Mouse (Mus musculus) thymus, adult 2 months (tissue): Measurements from ENCODE around the gene Senp7.

Experiments used
- CTCF ChIP-seq: fragments of 200-500 bp; IDR thresholded peaks from 2 replicates; pipeline ENCODE4 v1.5.1; 2012; ENCODE audit warnings: mild to moderate bottlenecking, control low read depth, low read length, moderate library complexity, borderline replicate concordance; ENCODE audit not compliant: control insufficient read depth, poor library complexity, insufficient read depth; ENCODE audit errors: extremely low read depth
- POLR2A ChIP-seq: fragments of 200-500 bp; IDR thresholded peaks from 2 replicates; pipeline ENCODE4 v1.6.1; 2012; ENCODE audit warnings: mild to moderate bottlenecking, low read length, control low read depth, moderate library complexity; ENCODE audit not compliant: control insufficient read depth, poor library complexity, insufficient read depth; ENCODE audit errors: extremely low read depth

DNA sequence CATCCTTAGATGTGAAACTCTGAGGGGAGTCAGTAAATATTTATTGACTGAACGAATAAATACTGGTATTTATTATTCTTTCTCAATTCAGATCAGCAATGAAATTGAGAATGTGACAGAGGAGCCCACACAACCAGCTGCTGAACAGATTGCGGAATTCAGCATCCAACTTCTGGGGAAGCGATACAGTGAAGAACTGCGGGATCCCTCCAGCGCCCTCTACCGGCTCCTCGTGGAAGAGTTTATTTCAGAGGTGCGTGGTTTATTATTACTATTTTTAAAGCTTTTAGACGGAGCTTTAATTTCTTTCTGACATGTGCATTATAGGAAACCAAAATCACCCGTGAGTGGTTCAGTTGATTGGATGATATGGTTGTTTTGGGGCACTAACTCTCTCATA, 183.2 kb downstream of the Senp7 start:
- TF ChIP-seq POLR2A (no peak), CTCF (no peak)
